Mouse (Mus musculus) left cerebral cortex, adult 8-10 months (tissue): ENCODE data around the gene Slc4a1. TPM values are rescaled to one million over a fixed set of nuclear protein-coding genes. Genes with fewer than 3 reads are reported as not detected.

Experiments
- DNase-seq, 2 experiments: peaks; one replicate each; pipeline ENCODE4 v3.0.0; 2022; ENCODE audit warnings: low spot score in 2 of 2
- total RNA-seq, 4 experiments: library from RNA; stranded (reverse); gene quantifications; 2 replicates each; pipeline ENCODE4 v1.2.4; 2022

The Slc4a1 gene
- total RNA-seq, 4 experiments from 2014 or later, result 0.08 to 0.41 (median 0.24) TPM; not detected in 1

- no peak for DNase-seq
These were observed 15.0 kb downstream of the Slc4a1 start for GRCm38 (mm10) chr11:102350981-102351523.

GRCm38 (mm10) chr11:102350416-102350815 lies 15.6 kb downstream of the Slc4a1 start:
- DNase-seq, result no peak

GRCm38 (mm10) chr11:102349189-102349954 lies 16.6 kb downstream of the Slc4a1 start:
- DNase-seq, result no peak

- DNase-seq, result no peak
These were observed 17.2 kb downstream of the Slc4a1 start for GRCm38 (mm10) chr11:102348771-102349170.

GRCm38 (mm10) chr11:102348101-102348585 lies 17.9 kb downstream of the Slc4a1 start:
- no peak for DNase-seq

GRCm38 (mm10) chr11:102347683-102348082 lies 18.3 kb downstream of the Slc4a1 start:
- DNase-seq, result no peak

GRCm38 (mm10) chr11:102346926-102347325 lies 19.1 kb downstream of the Slc4a1 start:
- no peak for DNase-seq

GRCm38 (mm10) chr11:102344458-102344857 lies 21.5 kb downstream of the Slc4a1 start:
- no peak for DNase-seq

GRCm38 (mm10) chr11:102342742-102343141 lies 23.3 kb downstream of the Slc4a1 start:
- no peak for DNase-seq

- no peak for DNase-seq
These were observed 24.9 kb downstream of the Slc4a1 start for GRCm38 (mm10) chr11:102341101-102341500.

- no peak for DNase-seq
These were observed 26.4 kb downstream of the Slc4a1 start for GRCm38 (mm10) chr11:102339624-102340023.

GRCm38 (mm10) chr11:102339195-102339594 lies 26.8 kb downstream of the Slc4a1 start:
- no peak for DNase-seq

- DNase-seq, result peak in 1 of 2 experiments; percentile 64
These were observed 27.4 kb downstream of the Slc4a1 start for GRCm38 (mm10) chr11:102338561-102338960.

- no peak for DNase-seq
These were observed 28.1 kb downstream of the Slc4a1 start for GRCm38 (mm10) chr11:102337921-102338320.

GRCm38 (mm10) chr11:102336191-102336590 lies 29.8 kb downstream of the Slc4a1 start:
- DNase-seq, result no peak

GRCm38 (mm10) chr11:102334973-102335700 lies 30.9 kb downstream of the Slc4a1 start:
- no peak for DNase-seq

- no peak for DNase-seq
These were observed 32.0 kb downstream of the Slc4a1 start for GRCm38 (mm10) chr11:102334010-102334409.

GRCm38 (mm10) chr11:102333061-102333460 lies 32.9 kb downstream of the Slc4a1 start:
- no peak for DNase-seq

- DNase-seq, result no peak
These were observed 34.2 kb downstream of the Slc4a1 start for GRCm38 (mm10) chr11:102331806-102332205.

- no peak for DNase-seq
These were observed 36.0 kb downstream of the Slc4a1 start for GRCm38 (mm10) chr11:102330039-102330438.

GRCm38 (mm10) chr11:102329518-102329917 lies 36.5 kb downstream of the Slc4a1 start:
- no peak for DNase-seq

- no peak for DNase-seq
These were observed 38.2 kb downstream of the Slc4a1 start for GRCm38 (mm10) chr11:102327839-102328238.
